Mouse (Mus musculus): Measurements from ENCODE around the gene Clic5.

Clic5 gene

GRCm38 (mm10) chr17:44259245-44259644 lies 70.9 kb downstream of the Clic5 start:
- DNase-seq (ENCODE audit: extremely low read depth, low read depth, low spot score), result no peak

GRCm38 (mm10) chr17:44261594-44262202 lies 73.3 kb downstream of the Clic5 start:
- DNase-seq (ENCODE audit: extremely low read depth, low read depth, low spot score), result no peak

- no peak for DNase-seq (ENCODE audit: extremely low read depth, low read depth, low spot score)
Measured at GRCm38 (mm10) chr17:44270043-44270442, 81.7 kb downstream of the Clic5 start.

- no peak for DNase-seq (ENCODE audit: extremely low read depth, low read depth, low spot score)
Measured at GRCm38 (mm10) chr17:44271426-44271825, 83.0 kb downstream of the Clic5 start.

- no peak for DNase-seq (ENCODE audit: extremely low read depth, low read depth, low spot score)
Measured at GRCm38 (mm10) chr17:44274804-44275203, 86.4 kb downstream of the Clic5 start.

GRCm38 (mm10) chr17:44288320-44288719 lies 99.9 kb downstream of the Clic5 start:
- no peak for DNase-seq (ENCODE audit: extremely low read depth, low read depth, low spot score)

- DNase-seq (ENCODE audit: extremely low read depth, low read depth, low spot score), result no peak
Measured at GRCm38 (mm10) chr17:44297221-44297620, 108.8 kb downstream of the Clic5 start.

GRCm38 (mm10) chr17:44300236-44300635 lies 111.9 kb downstream of the Clic5 start:
- DNase-seq (ENCODE audit: extremely low read depth, low read depth, low spot score), result no peak

- DNase-seq (ENCODE audit: extremely low read depth, low read depth, low spot score), result peak; percentile 23
Measured at GRCm38 (mm10) chr17:44300723-44301122, 112.3 kb downstream of the Clic5 start.

GRCm38 (mm10) chr17:44301224-44301811 lies 112.9 kb downstream of the Clic5 start:
- peak; percentile 88 for DNase-seq (ENCODE audit: extremely low read depth, low read depth, low spot score)

- DNase-seq (ENCODE audit: extremely low read depth, low read depth, low spot score), result no peak
Measured at GRCm38 (mm10) chr17:44304076-44304475, 115.7 kb downstream of the Clic5 start.

- no peak for DNase-seq (ENCODE audit: extremely low read depth, low read depth, low spot score)
Measured at GRCm38 (mm10) chr17:44309914-44310622, 121.7 kb downstream of the Clic5 start.

GRCm38 (mm10) chr17:44325314-44325713 lies 136.9 kb downstream of the Clic5 start:
- DNase-seq (ENCODE audit: extremely low read depth, low read depth, low spot score), result no peak

GRCm38 (mm10) chr17:44327279-44328146 lies 139.1 kb downstream of the Clic5 start:
- no peak for DNase-seq (ENCODE audit: extremely low read depth, low read depth, low spot score)

- no peak for DNase-seq (ENCODE audit: extremely low read depth, low read depth, low spot score)
Measured at GRCm38 (mm10) chr17:44328147-44328482, 139.7 kb downstream of the Clic5 start.
